Mouse (Mus musculus): ENCODE data around the gene Atxn2.

Gene Atxn2

DNA sequence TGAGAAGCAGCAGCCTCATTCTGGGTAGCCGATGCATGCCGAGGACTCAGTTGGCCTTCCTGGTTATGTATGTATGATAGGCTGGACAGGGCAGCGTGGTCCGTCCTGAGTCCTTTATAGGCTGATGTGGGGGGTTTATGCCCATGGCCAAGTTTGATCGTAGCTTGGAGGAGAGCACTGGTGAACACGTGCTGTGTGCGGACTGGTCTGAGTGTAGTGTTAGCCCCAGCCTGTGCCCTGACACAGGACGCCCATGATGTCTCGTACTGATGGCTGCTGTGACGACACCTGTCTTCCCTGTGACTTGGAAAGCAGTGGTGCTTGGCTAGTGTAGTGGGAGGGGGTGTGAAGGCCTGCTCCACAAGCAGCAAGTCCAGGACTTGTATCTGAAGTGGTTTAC lies 102.6 kb downstream of the Atxn2 start:
- intact Hi-C loops (cut with DNase I) = loop anchor here (2.0 kb wide), 1 partner anchor 29 kb away; no protein-coding TSS in a partner anchor

DNA sequence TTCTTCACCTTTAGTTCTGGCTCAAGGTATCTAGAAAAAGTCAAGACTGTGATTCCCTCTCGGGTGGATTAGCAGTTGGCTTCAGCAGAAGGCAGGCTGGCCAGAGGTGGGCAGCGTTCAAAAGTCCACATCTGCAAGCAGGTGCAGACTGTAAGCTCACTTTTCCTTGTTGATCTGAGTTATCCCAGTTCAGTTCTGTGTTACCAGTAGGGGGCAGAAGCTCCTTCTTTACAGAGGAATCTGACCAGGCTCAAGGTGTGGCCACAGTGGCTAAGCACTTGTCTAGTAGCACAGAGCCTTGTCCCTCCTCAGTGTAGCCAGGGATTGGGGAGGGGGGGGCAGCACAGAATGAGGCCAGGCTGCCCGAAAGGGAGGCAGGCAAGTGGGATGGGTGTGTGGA lies 103.9 kb downstream of the Atxn2 start:
- intact Hi-C loops (cut with DNase I) = loop anchor here (2.0 kb wide), 1 partner anchor 28 kb away; no protein-coding TSS in a partner anchor

DNA sequence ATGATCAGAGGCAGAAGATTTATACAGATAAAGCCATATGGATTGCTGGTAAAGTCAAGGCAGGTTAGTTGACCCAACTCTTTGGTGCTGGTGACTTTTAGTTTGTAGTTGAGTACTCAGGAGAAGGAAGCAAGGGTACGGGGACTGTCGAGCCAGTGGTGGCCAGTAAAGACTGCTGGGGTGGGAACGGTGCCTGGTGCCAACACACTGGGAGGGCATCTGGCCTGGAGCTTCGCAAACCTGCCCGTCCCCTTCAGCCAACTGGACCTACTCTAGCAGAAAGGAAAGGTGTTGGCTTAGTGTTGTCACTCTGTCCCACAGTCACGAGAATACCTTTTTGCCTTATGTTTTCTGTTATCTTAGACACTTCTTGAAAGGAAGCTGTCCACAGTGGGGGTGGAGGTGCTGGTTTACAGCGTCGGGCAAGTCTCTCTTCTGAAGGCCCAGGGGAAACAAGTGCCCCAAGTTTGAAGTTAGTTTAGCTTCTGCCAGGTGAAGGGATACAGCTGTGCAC lies 104.8 kb downstream of the Atxn2 start:
- intact Hi-C loops (cut with DNase I) = loop anchor here (2.0 kb wide), 1 partner anchor 27 kb away; no protein-coding TSS in a partner anchor

DNA sequence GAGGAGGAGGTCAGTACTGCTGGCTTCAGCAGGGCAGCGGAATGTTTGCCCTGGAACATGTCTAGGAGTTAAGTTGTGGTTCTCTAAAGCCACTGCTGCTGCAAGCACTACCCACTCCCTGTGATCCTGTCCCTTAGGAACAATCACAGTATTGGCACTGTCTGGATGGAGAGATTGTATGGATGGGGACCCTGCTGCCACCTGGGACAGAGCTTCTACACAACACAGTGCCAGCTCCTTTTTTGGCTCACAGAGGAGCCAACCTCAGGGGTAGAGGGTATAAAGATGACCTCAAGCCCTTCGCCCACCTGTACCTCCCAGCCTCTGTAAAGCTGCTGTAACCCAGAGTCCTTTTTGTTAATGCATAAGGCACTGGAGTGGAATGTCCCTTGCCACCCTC lies 105.5 kb downstream of the Atxn2 start:
- intact Hi-C loops (cut with DNase I) = no loop called here

DNA sequence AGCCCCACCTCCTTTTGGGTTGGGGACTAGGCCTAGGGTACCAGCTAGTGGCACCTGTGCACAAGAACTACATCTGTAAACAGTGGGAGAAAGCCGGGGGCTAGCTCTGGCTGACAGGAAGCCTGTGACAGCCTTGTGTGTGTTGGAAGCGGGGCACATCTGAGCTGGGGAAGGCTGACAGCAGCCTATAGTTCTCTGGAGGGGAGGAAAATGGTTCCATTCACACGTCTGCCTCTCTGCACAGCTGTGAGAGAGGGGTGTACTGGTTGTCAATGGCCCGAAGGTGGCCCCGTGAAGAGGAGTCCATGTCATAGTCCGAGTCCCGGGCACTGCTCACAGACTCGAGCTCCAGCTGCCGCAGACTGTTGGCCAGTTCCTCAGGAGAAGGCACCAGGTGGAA lies 106.4 kb downstream of the Atxn2 start:
- intact Hi-C loops (cut with DNase I) = no loop called here

DNA sequence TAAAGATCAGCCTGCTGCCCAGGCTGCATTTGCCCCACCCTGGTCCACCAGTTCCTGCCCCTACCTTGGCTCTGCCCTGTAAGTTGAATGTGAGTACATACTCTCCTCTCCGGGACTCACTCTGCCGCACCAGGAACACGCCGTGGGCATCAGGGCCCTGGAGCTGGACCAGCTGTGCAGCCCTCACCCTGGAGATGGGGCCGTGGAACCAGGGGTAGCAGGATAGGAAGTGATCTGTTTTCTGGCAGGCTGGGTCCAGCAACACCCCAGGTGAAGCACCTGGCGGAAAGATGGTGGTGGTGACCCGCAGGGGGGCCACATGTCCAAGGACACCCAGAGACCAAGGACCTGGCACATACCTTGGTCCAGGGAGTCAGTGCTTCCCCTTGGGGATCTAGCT lies 107.3 kb downstream of the Atxn2 start:
- intact Hi-C loops (cut with DNase I) = no loop called here

DNA sequence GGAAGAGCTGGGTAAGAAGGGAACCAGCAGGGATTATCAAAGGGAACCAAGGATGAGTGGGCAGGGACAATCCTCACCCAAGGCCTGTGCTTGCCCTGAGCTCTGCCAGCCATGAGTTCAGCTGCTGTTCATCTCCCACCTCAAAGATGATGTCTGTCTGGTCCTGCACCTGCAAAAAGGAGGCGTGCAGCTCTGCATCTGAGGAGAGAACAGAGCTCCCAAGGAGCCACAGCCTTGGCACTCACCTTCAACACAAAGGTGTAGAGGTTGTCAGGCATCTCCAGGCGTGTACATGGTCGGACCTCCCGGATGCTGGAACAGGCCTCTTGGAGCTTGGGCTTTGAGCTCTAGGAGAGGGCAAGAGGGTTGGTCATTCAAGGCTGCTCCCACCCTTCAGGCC lies 107.7 kb downstream of the Atxn2 start:
- intact Hi-C loops (cut with DNase I) = no loop called here

DNA sequence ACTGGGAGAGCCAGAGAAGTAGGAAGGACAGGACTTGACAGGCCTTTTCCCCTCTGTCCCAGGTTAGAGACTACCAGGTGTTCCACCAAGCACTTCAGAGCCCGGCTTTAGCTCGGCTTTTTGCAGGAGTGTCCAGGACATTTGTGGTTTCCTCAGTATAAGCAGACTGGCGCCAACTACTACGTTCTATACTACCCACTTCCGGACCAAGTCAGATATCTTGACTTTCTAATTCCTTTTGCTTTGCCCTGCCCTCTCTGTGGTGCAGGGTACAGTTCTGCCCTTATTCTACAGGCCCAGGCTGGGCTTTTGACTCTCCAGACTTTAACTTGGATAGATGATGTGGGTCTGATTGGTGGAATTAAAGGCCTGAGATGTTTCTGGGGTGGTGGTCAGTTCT lies 108.4 kb downstream of the Atxn2 start:
- intact Hi-C loops (cut with DNase I) = no loop called here

DNA sequence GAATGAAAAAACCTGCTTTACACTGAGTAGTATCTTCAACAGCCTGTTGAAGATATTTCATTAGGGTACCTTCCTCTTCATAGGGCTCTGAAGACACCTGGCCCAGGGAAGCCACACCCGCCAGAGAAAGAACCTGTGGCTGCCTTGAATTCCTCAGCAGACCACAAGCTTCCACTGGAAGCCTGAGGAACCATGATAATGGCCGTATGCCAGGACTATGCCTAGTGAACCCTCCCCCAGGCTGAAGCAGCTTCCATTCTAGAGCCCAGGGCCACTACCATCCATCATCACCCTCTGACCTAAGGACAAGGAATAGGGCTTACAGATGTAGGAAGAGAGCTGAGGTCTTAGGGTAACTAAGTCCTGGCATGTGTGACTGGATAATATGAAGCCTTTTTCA lies 109.0 kb downstream of the Atxn2 start:
- intact Hi-C loops (cut with DNase I) = no loop called here

DNA sequence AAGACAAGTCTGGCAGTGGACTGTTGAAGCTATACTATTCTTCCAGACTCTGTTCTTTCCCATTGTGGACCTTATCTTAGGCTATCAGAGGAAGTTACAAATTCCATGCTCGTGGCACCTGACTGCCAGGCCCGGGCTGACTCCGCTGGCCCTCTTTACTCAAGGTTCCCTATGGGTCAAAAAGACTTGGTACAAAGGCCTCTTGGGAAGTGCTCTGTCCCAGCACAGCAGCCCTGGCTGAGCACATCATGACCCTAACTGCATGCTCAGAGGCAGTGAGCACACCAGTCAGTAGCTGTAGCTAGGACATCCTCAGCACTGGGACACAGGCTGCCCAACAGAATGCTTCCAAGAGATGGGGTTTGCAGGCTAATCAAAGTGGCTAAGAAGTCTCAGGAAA lies 109.5 kb downstream of the Atxn2 start:
- intact Hi-C loops (cut with DNase I) = no loop called here

DNA sequence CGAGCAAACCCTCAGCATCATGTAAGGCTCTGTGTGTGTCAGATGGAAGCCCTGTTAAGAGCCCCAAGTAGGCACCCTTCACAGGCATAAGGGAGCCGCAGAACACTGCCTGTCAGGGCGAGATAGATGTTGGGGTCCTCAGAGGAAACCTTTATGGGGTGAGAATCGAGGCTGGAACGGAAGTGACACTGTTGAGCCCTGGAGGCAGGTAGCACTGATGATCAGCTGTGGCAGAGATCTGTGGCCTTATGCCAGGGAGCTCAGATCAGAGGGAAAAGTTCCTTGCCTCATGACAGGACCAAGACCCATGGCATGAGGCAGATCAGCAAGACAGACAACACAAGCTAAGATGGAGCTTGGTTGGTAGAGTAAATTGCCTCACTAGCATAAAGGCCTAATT lies 110.0 kb downstream of the Atxn2 start:
- intact Hi-C loops (cut with DNase I) = no loop called here

DNA sequence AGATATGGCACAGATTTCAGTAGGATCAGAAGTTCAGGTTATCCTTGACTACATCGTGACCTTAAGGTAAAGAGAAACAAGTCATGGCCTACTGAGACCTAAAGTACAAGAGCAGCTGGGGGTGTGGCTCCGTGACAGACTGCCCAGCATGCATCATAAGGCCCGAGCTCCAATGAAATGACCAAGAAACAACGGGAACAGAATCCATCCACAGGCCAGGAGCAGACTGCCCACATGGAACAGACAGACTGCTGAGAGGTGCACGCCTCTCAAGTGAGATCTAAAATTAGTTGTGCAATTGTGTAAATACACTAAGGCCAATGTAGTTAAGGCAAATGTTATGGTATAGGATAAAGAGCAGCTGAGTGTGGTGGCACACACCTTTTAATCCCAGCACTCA lies 110.4 kb downstream of the Atxn2 start:
- intact Hi-C loops (cut with DNase I) = no loop called here

DNA sequence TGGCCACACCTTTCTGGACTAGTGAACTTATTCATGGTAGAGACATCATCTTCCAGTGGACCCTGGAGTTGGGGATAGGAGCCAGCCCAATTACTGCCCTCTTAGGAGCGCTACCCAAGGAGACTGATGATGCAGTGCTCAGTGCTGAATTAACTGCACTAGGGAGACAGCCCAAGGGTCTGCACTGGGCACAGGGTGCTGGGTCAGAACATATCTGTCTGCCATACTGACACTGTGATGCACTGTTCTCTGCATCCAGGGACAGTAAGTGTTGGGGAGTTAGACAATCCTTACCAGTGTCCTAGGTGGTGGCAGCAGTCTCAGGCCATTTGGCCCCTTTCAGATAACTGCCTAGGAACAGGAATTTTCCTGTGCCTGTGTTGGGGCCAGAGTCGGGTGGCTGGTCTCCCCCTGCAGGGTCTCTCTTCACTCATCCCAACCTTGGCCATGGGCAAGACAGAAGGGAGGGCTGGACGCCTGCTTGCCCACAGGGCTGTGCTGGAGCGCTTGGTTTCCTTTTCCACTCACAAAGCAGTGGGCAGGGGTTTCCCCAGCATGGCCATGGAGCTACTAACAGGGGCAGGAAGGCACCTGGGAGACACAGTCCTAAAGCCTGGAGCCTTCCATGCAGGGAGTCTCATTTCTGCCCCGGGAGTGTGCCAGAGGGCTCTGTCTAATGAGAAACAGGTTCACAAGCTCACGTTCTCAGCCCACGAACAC lies 111.8 kb downstream of the Atxn2 start:
- intact Hi-C loops (cut with DNase I) = no loop called here

DNA sequence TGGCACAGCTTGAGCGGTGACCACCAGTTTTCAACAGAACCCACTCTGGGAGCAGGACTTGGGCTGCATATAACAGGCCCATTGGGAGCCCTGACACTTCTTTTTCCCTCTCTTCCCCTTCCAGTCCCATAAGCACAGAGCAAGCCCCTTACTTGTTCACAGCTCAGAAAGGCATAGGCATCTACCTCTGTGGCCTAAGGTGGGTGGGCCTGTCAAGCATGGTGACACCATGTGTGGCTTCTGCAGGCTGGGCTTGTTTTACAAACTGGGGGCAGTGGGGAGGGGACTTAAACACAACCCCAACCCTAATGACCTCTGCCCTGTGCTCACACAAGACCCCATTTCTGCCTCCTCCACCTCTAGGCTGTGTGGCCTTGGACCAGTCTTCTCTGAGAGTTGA lies 112.5 kb downstream of the Atxn2 start:
- intact Hi-C loops (cut with DNase I) = no loop called here

DNA sequence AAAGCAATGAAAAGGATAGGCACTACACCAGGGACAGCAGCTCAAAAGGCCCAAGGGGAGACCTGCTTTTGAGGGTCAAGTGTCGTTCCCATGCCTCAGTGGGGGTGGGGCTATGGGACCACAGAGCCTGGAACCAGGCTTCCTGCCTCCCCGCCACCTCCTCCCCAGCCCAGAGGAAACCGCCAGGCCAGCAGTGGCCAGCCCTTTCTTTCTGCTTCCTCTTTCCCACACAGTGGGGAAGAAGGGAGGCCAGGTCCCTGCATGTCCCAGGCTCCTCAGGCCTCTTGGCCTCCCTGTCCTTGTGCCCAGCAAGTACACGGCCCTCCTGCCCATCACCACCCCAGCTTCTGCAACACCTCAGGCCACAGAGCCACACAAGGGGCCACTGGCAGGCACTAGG lies 113.0 kb downstream of the Atxn2 start:
- intact Hi-C loops (cut with DNase I) = no loop called here

DNA sequence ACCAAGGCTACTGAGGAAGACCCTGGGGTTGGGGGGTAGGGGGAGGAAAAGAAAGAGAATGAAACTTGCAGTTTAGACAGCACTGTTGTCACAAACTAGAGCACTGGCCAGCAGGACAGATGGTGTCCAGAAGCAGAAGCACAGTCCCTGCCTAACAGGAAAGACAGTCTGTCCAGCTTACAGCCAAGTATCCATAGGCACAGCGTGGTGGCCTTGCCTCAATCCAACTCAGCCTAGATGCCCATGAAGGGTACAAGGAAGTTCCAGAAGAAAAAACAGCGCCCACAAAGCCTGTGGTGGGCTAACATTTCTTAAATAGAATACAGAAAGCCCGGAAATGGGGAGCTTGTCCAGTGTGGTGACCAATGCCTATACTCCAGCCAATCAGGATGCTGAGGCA lies 114.5 kb downstream of the Atxn2 start:
- intact Hi-C loops (cut with DNase I) = no loop called here

DNA sequence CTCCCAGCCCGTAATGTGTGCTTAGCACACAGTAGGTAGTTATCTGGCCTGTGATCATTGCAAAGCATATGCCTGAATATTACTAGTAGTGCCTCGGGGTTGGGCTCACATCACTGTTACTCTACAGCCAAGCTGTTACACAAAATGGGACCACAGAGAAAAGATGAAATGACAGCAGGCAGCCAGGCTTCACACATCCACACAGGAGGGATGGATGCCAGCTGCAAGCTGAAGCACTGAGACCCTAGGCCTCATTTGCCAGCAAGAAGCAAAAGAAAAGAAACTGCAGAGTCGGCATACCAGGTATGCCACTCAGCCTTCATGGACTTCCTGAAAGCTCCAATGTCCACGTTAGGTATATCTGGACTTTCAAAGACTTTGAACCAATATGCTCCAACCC lies 116.7 kb downstream of the Atxn2 start:
- intact Hi-C loops (cut with DNase I) = no loop called here

DNA sequence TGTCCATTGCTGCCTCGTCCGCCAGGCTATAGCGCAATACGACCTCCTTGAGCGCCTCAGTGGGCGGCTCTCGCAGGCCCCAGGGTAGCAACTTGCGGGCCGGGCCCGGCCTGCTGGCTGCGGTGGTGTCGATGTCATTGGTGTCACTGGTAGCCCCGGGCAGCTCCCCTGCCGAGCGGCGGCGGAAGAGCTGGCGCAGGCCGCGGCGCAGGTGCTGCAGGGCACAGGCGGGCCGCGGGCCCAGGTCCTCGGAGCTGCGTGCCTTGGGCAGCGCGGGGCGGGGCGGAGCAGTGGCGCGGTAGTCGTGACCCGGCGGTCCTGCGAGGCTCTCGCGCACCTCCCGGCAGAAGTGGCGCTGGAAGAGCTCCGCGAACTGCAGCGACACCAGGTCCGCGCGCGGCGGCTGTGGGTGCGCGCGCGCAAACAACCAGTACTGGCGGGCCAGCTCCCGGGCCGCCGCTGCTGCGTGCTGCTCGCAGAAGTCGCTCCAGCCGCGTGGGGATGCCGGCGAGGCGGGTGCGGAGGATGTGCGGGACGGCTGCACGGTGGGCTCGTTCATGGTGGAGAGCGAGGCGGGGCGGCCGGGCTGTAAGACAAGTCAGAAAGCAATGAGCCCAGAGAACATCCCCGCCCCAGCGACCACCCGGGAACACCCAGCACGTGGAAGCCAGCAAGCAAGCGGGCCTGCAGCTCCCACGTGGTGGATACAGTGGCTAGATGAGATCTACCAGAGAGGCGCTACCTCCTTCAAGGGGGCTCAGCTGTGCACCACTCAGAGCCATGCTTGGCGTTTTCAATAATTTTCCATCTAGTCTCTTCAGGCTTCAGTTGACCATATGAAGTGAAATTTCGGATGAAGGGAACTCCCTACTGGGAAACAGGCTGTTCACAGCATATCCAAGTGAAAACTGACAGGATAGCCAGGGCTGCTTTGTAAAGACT lies 117.6 kb downstream of the Atxn2 start:
- intact Hi-C loops (cut with DNase I) = no loop called here

DNA sequence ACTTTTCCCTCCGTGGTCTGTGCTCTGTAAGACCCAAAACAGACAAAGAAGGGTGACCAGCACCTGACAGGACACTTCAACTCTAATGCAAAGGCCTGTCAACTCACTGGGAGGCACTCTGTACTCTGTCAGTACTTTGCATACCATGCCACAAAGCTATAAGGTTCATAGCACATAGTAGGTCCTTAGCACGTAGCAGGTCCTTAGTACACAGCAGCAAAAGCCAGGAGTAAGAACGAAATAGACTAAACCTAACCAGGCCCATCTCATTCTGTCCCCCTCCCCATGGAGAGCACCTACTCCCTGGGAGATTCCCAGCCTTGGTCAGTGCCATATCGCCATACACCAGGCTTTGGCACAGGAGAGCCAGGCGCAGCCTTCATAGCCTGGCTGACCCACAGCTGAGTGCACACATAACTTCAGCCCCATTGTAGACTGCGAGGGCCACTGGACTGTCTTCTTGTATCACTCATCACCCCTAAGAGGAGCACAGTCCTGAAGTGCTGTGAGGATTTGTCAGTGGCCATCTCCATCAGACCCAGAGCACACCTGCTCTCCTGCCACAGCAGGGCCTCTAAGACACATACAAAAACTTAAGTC lies 120.0 kb downstream of the Atxn2 start:
- intact Hi-C loops (cut with DNase I) = no loop called here

DNA sequence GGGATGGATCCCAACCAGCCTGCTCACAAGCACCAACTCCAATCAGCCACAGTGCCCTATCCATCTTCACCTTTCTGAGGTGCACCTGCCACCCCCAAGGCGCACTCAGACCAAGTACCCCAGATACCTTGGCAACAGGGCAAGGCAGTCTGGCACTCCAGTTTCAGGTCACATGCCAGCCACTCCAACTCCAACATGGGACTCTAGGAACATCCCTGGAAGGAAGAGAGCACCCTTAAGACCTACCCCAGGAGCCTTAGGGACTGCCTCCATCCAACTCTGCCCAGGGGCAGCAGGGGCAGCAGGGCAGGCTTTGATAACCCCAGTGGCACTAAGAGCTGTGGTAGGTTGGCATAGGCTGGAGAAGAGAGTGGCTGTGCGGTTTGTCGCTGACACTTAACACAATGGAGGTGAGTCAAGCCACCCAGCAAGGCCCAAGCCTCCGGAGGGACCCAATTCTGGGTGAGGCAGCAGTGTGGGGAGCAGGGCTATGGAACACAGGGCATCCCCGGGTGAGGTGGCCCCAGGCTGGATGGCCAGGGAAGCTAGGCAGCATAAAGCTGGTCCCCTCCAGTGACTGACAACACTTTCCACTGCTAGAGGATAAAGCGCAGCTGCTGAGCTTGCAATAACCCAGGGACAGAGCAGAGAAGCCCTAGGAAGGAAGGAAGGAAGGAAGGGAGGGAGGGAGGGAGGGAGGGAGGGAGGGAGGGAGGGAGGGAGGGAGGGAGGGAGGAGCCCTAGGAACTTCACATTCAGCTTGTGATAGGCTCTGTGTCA lies 121.4 kb downstream of the Atxn2 start:
- intact Hi-C loops (cut with DNase I) = no loop called here

DNA sequence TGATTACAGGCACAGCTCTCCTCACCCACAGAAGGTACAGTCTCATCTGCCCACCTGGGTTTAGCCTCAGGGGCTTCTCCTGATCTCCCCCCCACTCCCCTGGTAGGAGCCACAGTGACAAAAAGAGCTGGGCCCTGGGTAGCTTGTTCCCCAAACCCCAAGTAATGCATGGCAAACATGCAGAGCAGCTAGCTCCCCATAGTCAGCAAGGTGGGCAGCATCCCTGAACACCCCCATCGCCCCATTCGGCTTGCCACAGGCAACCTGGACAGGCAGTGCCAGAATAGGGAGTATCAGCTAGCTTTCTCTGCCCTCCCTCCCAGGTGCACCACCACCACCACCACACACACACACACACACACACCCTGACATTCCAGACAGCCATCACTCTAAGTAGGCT lies 122.0 kb downstream of the Atxn2 start:
- intact Hi-C loops (cut with DNase I) = no loop called here

Data from adrenal gland (tissue).